Mouse (Mus musculus): Measurements from ENCODE around the gene Gm3625. TPM values are rescaled to one million over a fixed set of nuclear protein-coding genes. Genes with fewer than 3 reads are reported as not detected.
A peak's percentile ranks its signal among the peaks of the same experiment; 100 is the strongest.

Gm3625 gene
- not detected in 2 replicates for polyA plus RNA-seq (2015; fragmentation: Nextera tagmentation; extraction: Ambion mirVana)

DNA sequence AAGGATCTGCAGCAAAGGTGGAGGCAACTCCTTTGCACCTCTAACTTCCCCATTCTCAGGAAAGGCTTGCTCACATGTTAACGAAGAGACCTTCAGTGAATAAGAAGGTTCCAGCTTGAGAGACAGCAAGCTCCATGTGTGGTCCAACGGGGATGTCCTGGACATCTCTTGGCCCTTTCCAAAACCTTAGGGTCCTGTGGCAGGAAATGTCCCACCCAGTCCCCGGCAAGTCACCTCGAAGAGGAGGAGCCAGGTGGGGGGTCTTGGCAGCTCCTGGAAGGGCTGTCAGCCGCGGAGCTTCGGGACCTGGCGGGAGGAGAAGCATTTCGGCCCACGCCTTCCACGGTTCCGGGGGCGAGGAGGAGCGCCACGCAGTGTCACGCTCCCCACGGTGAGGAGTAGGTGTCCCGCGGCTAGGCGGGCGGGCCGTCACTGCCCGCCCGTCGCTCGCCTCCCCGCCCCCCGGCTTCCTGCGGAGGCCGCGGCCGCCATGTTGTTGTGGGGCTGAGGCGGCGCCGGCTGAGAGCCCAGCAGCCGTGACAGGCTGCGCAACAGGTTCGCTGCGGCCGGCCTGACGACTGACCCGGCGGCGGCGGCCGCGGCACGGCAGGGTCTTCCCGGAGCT, at the start of gene Gm3625, which contains the start of gene Itsn2:
TSS of gene Gm3625 (minus strand) at position 387 of the 625 bp plus-strand sequence.
TSS of gene Itsn2 (plus strand) at position 98 of the 625 bp plus-strand sequence.
- Histone ChIP-seq H3K27me3 (ENCODE audit: control insufficient read depth, insufficient read depth, low read length) (no peaks in the 10 kb centered on the region), H3K9ac (ENCODE audit: low read length) (peak within 1 kb of the TSS; percentile 97), H3K27ac (ENCODE audit: low read length) (peak within 1 kb of the TSS; percentile 91), H3K4me1 (ENCODE audit: control insufficient read depth, insufficient read depth, low read length) (peaks cover 6% of the 10 kb centered on the region), H3K9me3 (replicated peaks; ENCODE audit: control insufficient read depth, low read length) (no peaks in the 10 kb centered on the region), H3K4me3 (replicated peaks; ENCODE audit: low read length) (peak within 1 kb of the TSS; percentile 90), H3K4me2 (ENCODE audit: low read depth, low read length) (peak within 1 kb of the TSS; percentile 85), H3K36me3 (ENCODE audit: control insufficient read depth, insufficient read depth, low read length) (no peaks in the 10 kb centered on the region)
- WGBS, result 0% methylated on average over 49 of the region's 49 CpGs
- ATAC-seq (ENCODE audit: insufficient read depth, low FRiP score), result peak; percentile 88

DNA sequence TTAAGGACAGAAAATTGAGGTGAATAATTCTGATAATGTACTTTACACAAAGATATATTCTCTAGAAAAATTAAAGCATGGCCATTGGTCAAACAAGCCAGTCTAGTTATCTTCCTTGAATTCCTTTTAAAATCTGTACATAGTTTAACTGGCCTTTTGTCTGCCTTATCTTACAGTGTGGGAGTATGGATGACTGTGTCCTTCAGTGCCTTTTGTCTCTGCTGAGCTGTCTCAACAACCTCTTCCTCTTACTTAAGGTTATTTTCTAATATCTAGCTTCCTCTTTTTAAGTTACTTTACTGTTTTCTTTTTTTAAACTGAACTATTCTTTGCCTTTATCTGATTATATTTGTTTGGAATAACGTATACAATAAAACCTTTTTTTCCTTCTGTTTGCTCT, 48.0 kb upstream of the Gm3625 start:
- Histone ChIP-seq H3K9me3 (replicated peaks; ENCODE audit: control insufficient read depth, low read length) (no peaks in the 10 kb centered on the region), H3K4me2 (ENCODE audit: low read depth, low read length) (no peak overlapping the region), H3K9ac (ENCODE audit: low read length) (no peak overlapping the region), H3K27ac (ENCODE audit: low read length) (no peak overlapping the region), H3K27me3 (ENCODE audit: control insufficient read depth, insufficient read depth, low read length) (no peaks in the 10 kb centered on the region), H3K4me3 (replicated peaks; ENCODE audit: low read length) (no peak overlapping the region), H3K36me3 (ENCODE audit: control insufficient read depth, insufficient read depth, low read length) (peaks cover 13% of the 10 kb centered on the region; the same call in 1 of the 2 replicates), H3K4me1 (ENCODE audit: control insufficient read depth, insufficient read depth, low read length) (no peaks in the 10 kb centered on the region)
- WGBS, result 75% methylated on average over 1 of the region's 1 CpGs
- ATAC-seq (ENCODE audit: insufficient read depth, low FRiP score), result no peak

DNA sequence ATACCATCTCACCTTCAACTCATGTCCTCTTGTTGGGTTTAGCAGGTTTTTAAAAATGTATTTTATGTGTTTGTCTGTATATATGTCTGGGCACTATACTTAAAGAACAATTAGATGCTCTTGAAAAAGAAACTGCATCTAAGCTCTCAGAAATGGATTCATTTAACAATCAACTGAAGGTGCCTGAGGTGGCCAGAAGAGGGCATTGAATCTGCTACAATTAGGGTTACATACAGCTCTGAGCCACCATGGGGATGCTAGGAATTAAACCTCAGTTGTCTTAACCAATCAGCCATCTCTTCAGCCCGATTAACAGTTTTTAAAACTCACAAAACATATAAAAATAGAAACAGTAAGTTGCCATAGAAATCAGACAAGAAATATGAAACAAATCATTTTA, 45.7 kb upstream of the Gm3625 start:
- H3K4me2 ChIP-seq (ENCODE audit: low read depth, low read length), result no peak overlapping the region
- no peak overlapping the region for H3K27ac ChIP-seq (ENCODE audit: low read length)
- H3K9ac ChIP-seq (ENCODE audit: low read length), result no peak overlapping the region
- 79% methylated on average over 1 of the region's 1 CpGs for WGBS
- no peaks in the 10 kb centered on the region for H3K9me3 ChIP-seq (replicated peaks; ENCODE audit: control insufficient read depth, low read length)
- no peaks in the 10 kb centered on the region for H3K27me3 ChIP-seq (ENCODE audit: control insufficient read depth, insufficient read depth, low read length)
- H3K4me3 ChIP-seq (replicated peaks; ENCODE audit: low read length), result no peak overlapping the region
- ATAC-seq (ENCODE audit: insufficient read depth, low FRiP score), result no peak
- peaks cover 22% of the 10 kb centered on the region; the same call in 1 of the 2 replicates for H3K36me3 ChIP-seq (ENCODE audit: control insufficient read depth, insufficient read depth, low read length)
- H3K4me1 ChIP-seq (ENCODE audit: control insufficient read depth, insufficient read depth, low read length), result no peaks in the 10 kb centered on the region

DNA sequence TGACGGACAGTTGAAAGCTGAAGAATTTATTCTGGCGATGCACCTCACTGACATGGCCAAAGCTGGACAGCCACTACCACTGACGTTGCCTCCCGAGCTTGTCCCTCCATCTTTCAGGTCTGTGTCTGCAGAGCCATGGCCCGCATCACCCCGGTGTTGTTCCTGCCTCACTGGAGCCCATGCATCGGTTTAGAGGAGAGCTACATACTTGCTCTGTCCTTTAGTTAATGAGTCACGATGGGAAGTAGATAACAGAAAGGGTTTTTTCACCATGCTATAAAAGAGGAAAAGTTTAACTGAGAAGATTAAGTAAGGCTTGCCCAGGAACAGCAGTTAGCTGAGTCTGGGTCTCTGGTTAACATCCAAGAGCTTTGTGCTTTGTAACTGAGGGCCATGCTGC, 40.2 kb upstream of the Gm3625 start:
- H3K4me2 ChIP-seq (ENCODE audit: low read depth, low read length), result no peak overlapping the region
- no peaks in the 10 kb centered on the region for H3K27me3 ChIP-seq (ENCODE audit: control insufficient read depth, insufficient read depth, low read length)
- H3K36me3 ChIP-seq (ENCODE audit: control insufficient read depth, insufficient read depth, low read length), result peaks cover 22% of the 10 kb centered on the region
- WGBS, result 78% methylated on average over 8 of the region's 8 CpGs
- H3K4me3 ChIP-seq (replicated peaks; ENCODE audit: low read length), result no peak overlapping the region
- no peak for ATAC-seq (ENCODE audit: insufficient read depth, low FRiP score)
- H3K4me1 ChIP-seq (ENCODE audit: control insufficient read depth, insufficient read depth, low read length), result no peaks in the 10 kb centered on the region
- H3K27ac ChIP-seq (ENCODE audit: low read length), result no peak overlapping the region
- no peaks in the 10 kb centered on the region for H3K9me3 ChIP-seq (replicated peaks; ENCODE audit: control insufficient read depth, low read length)
- H3K9ac ChIP-seq (ENCODE audit: low read length), result no peak overlapping the region

DNA sequence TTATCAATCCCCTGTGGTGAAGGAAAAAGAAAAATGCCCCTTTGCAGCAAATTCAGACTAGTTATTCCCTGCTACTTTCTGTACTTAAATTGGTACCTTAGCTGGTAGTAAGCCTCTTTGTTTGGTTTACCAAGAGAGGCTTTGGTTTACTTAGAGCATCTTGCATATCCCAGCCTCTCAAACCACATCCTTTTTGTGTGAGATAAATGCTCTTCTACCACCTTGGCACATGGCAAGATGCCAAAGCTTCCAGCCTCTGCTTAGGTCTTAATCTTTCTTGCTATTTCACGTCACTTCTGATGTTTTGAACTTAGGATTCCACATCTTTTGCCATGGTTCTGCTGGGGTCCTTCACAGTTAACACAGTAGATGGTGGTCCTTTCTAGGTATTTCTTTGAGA, 31.5 kb upstream of the Gm3625 start:
- Histone ChIP-seq H3K4me1 (ENCODE audit: control insufficient read depth, insufficient read depth, low read length) (no peaks in the 10 kb centered on the region), H3K27ac (ENCODE audit: low read length) (no peak overlapping the region), H3K27me3 (ENCODE audit: control insufficient read depth, insufficient read depth, low read length) (no peaks in the 10 kb centered on the region), H3K9me3 (replicated peaks; ENCODE audit: control insufficient read depth, low read length) (no peaks in the 10 kb centered on the region), H3K4me2 (ENCODE audit: low read depth, low read length) (no peak overlapping the region), H3K9ac (ENCODE audit: low read length) (no peak overlapping the region), H3K4me3 (replicated peaks; ENCODE audit: low read length) (no peak overlapping the region), H3K36me3 (ENCODE audit: control insufficient read depth, insufficient read depth, low read length) (no peaks in the 10 kb centered on the region)
- WGBS, result 60% methylated on average over 1 of the region's 1 CpGs
- no peak for ATAC-seq (ENCODE audit: insufficient read depth, low FRiP score)

DNA sequence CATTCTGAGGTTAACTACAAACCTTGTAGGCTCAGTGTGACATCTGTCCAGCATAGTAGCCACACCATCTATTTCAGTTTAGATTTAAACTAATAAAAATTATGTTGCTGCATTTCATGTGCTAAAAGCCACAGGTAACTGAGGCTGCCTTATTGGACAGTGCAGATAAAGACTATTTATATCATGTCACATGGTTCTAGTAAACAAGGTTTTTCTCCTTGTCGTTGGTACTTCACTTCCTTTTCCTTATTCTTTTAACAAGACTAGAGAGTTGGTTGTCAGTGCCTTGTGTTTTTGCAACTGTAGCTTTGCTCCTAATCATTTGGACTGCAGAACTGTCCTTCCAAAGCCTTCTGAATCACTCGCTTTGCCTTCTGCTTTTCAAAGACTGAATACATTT, 22.0 kb upstream of the Gm3625 start:
- no peaks in the 10 kb centered on the region for H3K9me3 ChIP-seq (replicated peaks; ENCODE audit: control insufficient read depth, low read length)
- no peak for ATAC-seq (ENCODE audit: insufficient read depth, low FRiP score)
- H3K27ac ChIP-seq (ENCODE audit: low read length), result no peak overlapping the region
- H3K4me1 ChIP-seq (ENCODE audit: control insufficient read depth, insufficient read depth, low read length), result no peaks in the 10 kb centered on the region
- no peaks in the 10 kb centered on the region for H3K36me3 ChIP-seq (ENCODE audit: control insufficient read depth, insufficient read depth, low read length)
- 56% methylated on average over 2 of the region's 2 CpGs for WGBS
- H3K4me2 ChIP-seq (ENCODE audit: low read depth, low read length), result no peak overlapping the region
- no peak overlapping the region for H3K4me3 ChIP-seq (replicated peaks; ENCODE audit: low read length)
- no peaks in the 10 kb centered on the region for H3K27me3 ChIP-seq (ENCODE audit: control insufficient read depth, insufficient read depth, low read length)
- no peak overlapping the region for H3K9ac ChIP-seq (ENCODE audit: low read length)

DNA sequence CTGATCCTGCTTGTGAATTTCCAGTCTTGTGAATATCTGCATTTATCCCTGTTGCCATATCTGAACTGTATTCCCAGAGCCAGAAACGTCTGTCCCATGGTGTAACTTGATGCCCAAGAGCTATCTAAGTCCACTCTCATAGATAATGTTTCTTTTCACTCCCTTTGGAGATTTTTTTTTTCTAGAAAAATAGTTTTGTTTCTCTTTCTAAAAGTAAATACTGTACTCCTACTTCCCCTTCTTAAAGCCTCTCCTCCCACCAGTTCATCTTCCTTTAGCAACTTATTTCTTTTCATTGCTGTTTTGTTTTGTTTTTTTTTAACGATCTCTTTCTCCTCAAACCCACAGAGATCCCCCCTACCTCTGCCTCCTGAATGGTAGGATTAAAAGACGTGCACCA, 13.9 kb upstream of the Gm3625 start:
- Histone ChIP-seq H3K9me3 (replicated peaks; ENCODE audit: control insufficient read depth, low read length) (no peaks in the 10 kb centered on the region), H3K4me3 (replicated peaks; ENCODE audit: low read length) (no peak overlapping the region), H3K4me1 (ENCODE audit: control insufficient read depth, insufficient read depth, low read length) (no peaks in the 10 kb centered on the region), H3K27me3 (ENCODE audit: control insufficient read depth, insufficient read depth, low read length) (no peaks in the 10 kb centered on the region), H3K4me2 (ENCODE audit: low read depth, low read length) (no peak overlapping the region), H3K9ac (ENCODE audit: low read length) (no peak overlapping the region), H3K27ac (ENCODE audit: low read length) (no peak overlapping the region), H3K36me3 (ENCODE audit: control insufficient read depth, insufficient read depth, low read length) (no peaks in the 10 kb centered on the region)
- 47% methylated on average over 3 of the region's 3 CpGs for WGBS
- ATAC-seq (ENCODE audit: insufficient read depth, low FRiP score), result no peak

DNA sequence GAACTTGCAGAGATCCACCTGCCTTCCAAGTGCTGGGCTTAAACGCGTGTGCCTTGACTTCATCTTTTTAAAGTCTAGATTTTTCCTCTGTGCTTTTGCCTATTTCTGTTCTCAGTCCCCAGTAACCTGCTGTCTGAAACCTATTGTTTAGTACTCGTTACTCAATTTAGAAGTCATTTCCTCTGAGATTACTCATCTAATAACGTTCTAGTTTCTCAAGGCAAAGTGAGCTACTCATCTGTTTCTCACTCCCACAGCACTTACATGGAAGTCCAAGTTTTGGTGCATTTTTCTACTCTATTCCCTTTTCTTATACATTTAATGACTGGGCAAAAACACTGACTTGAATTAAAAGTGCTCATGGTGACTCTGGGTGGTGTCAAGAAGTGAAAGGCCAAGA, 7.0 kb upstream of the Gm3625 start:
- no peaks in the 10 kb centered on the region for H3K27me3 ChIP-seq (ENCODE audit: control insufficient read depth, insufficient read depth, low read length)
- H3K27ac ChIP-seq (ENCODE audit: low read length), result no peak overlapping the region
- H3K4me3 ChIP-seq (replicated peaks; ENCODE audit: low read length), result no peak overlapping the region
- ATAC-seq (ENCODE audit: insufficient read depth, low FRiP score), result no peak
- H3K9ac ChIP-seq (ENCODE audit: low read length), result no peak overlapping the region
- H3K4me2 ChIP-seq (ENCODE audit: low read depth, low read length), result no peak overlapping the region
- no peaks in the 10 kb centered on the region for H3K36me3 ChIP-seq (ENCODE audit: control insufficient read depth, insufficient read depth, low read length)
- peaks cover 6% of the 10 kb centered on the region; the same call in 1 of the 2 replicates for H3K4me1 ChIP-seq (ENCODE audit: control insufficient read depth, insufficient read depth, low read length)
- no peaks in the 10 kb centered on the region for H3K9me3 ChIP-seq (replicated peaks; ENCODE audit: control insufficient read depth, low read length)
- 72% methylated on average over 4 of the region's 4 CpGs for WGBS

DNA sequence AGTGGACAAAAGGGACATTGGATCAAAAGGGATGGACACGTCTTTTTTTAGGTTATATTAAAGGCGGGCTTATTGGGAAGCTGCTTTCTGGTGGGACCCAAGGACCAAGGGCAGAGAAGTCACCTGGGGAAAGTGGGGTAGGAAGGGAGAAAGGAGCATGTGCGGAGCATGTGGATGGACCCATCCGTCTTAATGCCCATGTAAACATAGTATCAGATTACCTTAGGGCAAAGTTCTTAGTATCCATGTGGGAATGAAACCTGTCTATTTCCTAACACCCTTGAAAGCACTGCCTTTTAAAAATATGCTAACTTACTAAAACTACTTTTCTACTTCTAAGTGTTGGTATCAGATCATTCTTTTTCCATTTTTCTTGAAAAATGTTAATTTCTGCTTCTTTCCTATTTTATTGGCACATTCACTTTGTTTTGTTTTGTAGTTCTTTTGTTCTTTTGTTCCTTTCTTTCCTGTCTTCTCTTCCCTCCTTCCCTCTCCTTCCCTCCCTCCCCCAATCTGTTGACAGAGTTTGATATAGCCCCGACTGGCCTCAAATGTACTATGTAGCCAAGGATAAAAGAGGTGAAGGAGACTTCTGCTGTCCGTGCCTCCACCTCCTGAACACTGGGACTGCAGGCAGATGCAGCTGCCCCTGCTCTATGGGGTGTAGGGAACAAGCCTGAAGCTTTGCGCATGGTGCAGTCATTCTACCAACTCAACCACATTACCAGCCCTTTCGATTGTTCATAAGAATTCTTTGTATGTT, 6.1 kb upstream of the Gm3625 start:
- Histone ChIP-seq H3K4me3 (replicated peaks; ENCODE audit: low read length) (no peak overlapping the region), H3K9ac (ENCODE audit: low read length) (no peak overlapping the region), H3K27ac (ENCODE audit: low read length) (no peak overlapping the region), H3K9me3 (replicated peaks; ENCODE audit: control insufficient read depth, low read length) (no peaks in the 10 kb centered on the region), H3K4me1 (ENCODE audit: control insufficient read depth, insufficient read depth, low read length) (peaks cover 10% of the 10 kb centered on the region), H3K27me3 (ENCODE audit: control insufficient read depth, insufficient read depth, low read length) (no peaks in the 10 kb centered on the region), H3K36me3 (ENCODE audit: control insufficient read depth, insufficient read depth, low read length) (no peaks in the 10 kb centered on the region), H3K4me2 (ENCODE audit: low read depth, low read length) (no peak overlapping the region)
- WGBS, result 51% methylated on average over 8 of the region's 8 CpGs
- ATAC-seq (ENCODE audit: insufficient read depth, low FRiP score), result no peak

All from stomach, embryonic 16.5 days (tissue).